Mouse (Mus musculus): ENCODE data around the gene Osgepl1.
"Not testable (repeated sequence)": the region's sequence is repeated elsewhere in the genome, so short reads cannot be mapped to it uniquely, and the experiment has no call there.

DNA sequence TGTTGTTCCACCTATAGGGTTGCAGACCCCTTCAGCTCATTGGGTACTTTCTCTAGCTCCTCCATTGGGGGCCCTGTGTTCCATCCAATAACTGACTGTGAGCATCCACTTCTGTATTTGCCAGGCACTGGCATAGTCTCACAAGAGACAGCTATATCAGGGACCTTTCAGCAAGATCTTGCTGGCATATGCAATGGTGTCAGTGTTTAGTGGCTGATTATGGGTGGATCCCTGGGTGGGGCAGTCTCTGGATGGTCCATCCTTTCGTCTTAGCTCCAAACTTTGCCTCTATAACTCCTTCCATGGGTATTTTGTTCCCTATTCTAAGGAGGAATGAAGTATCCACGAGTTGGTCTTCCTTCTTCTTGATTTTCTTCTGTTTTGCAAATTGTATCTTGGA, 24.0 kb downstream of the Osgepl1 start:
- TF ChIP-seq ZMIZ1 (IDR thresholded peaks at IDR 0.05; ENCODE audit: low read depth, low read length); POLR2A (IDR thresholded peaks at IDR 0.05; ENCODE audit: low read depth, low read length); MAZ (IDR thresholded peaks at IDR 0.05; ENCODE audit: low read depth, low read length); PAX5 (IDR thresholded peaks at IDR 0.05; ENCODE audit: low read length); KAT2A (IDR thresholded peaks at IDR 0.05; ENCODE audit: insufficient replicate concordance, low read length); CTCF (conservative IDR thresholded peaks at IDR 0.05 in 1 of 2, IDR thresholded peaks at IDR 0.05 in 1 of 2; ENCODE audit: low read depth in 2 of 2, low read length in 2 of 2); JUND (conservative IDR thresholded peaks at IDR 0.05; ENCODE audit: low read depth, low read length); ZC3H11A (IDR thresholded peaks at IDR 0.05; ENCODE audit: low read depth, low read length); HCFC1 (IDR thresholded peaks at IDR 0.05; ENCODE audit: low read depth, low read length); ZNF384 (IDR thresholded peaks at IDR 0.05; ENCODE audit: low read depth, low read length): not testable (repeated sequence)

All from CH12.LX (cell line).